Comparison of ENCODE assay signal across 20 mouse cellular contexts in genomic region chr7:64949465-64949864, GRCm38 (mm10).
DNase-seq lines count a peak whose midpoint lies in the region; ATAC-seq and TF ChIP-seq lines count a peak whose summit lies in the region.
"Had no signal": no experiment of that assay in that cellular context is flagged by ENCODE, and none has a peak within 500 bp of the region (broad histone marks: within the 10 kb centered on the region; RNA-seq: fewer than 3 reads in every experiment).

No protein-coding gene starts in this region.

- no peak overlapping the region for H3K27ac ChIP-seq in intestine, embryonic 15.5 days
- H3K27ac ChIP-seq in intestine, postnatal 0 days (ENCODE audit: low read depth, low read length): no peak overlapping the region
- no peak overlapping the region for H3K27ac ChIP-seq in stomach, embryonic 15.5 days
- H3K27ac ChIP-seq in stomach, postnatal 0 days (replicated peaks): no peak overlapping the region
- H3K27ac ChIP-seq in stomach, embryonic 16.5 days (ENCODE audit: low read length): no peak overlapping the region
- H3K27ac ChIP-seq in liver, embryonic 12.5 days: no peak overlapping the region
- H3K27ac ChIP-seq: embryonic facial prominence, embryonic 13.5 days; embryonic facial prominence, embryonic 15.5 days; forebrain, embryonic 10.5 days; forebrain, embryonic 12.5 days had no signal

- no peak for TF ChIP-seq CTCF in intestine, postnatal 0 days (IDR thresholded peaks at IDR 0.05; ENCODE audit: low read depth)
- no peak for TF ChIP-seq CTCF in stomach, postnatal 0 days (IDR thresholded peaks at IDR 0.05; ENCODE audit: low read depth)

- H3K4me2 ChIP-seq in intestine, embryonic 15.5 days (replicated peaks): no peak overlapping the region
- H3K4me2 ChIP-seq in intestine, postnatal 0 days (replicated peaks; ENCODE audit: low read depth): no peak overlapping the region
- no peak overlapping the region for H3K4me2 ChIP-seq in stomach, embryonic 15.5 days
- H3K4me2 ChIP-seq in stomach, postnatal 0 days (replicated peaks; ENCODE audit: low read depth): no peak overlapping the region
- H3K4me2 ChIP-seq in stomach, embryonic 16.5 days (ENCODE audit: low read depth, low read length): no peak overlapping the region
- no peak overlapping the region for H3K4me2 ChIP-seq in liver, embryonic 12.5 days
- H3K4me2 ChIP-seq: embryonic facial prominence, embryonic 13.5 days; embryonic facial prominence, embryonic 15.5 days; forebrain, embryonic 12.5 days had no signal

- peak; percentile 73 for ATAC-seq in intestine, embryonic 15.5 days
- no peak for ATAC-seq in intestine, postnatal 0 days
- peak; percentile 72 for ATAC-seq in stomach, embryonic 15.5 days (ENCODE audit: insufficient read depth, low FRiP score, low read depth)
- no peak for ATAC-seq in stomach, postnatal 0 days (ENCODE audit: low FRiP score, low TSS enrichment)
- peak; percentile 42; the same call in 1 of the 2 replicates for ATAC-seq in stomach, embryonic 16.5 days (ENCODE audit: insufficient read depth, low FRiP score)
- ATAC-seq in liver, embryonic 12.5 days: no peak

- H3K4me1 ChIP-seq in intestine, embryonic 15.5 days (replicated peaks): no peaks in the 10 kb centered on the region
- H3K4me1 ChIP-seq in intestine, postnatal 0 days (replicated peaks; ENCODE audit: control insufficient read depth, insufficient read depth, low read length): no peaks in the 10 kb centered on the region
- no peaks in the 10 kb centered on the region for H3K4me1 ChIP-seq in stomach, embryonic 15.5 days
- no peaks in the 10 kb centered on the region for H3K4me1 ChIP-seq in stomach, postnatal 0 days (replicated peaks; ENCODE audit: control insufficient read depth, insufficient read depth)
- no peaks in the 10 kb centered on the region for H3K4me1 ChIP-seq in stomach, embryonic 16.5 days (ENCODE audit: control insufficient read depth, insufficient read depth, low read length)
- H3K4me1 ChIP-seq in liver, embryonic 12.5 days: no peaks in the 10 kb centered on the region
- H3K4me1 ChIP-seq: forebrain, embryonic 10.5 days had no signal

- no peak for TF ChIP-seq EP300 in stomach, postnatal 0 days (optimal IDR thresholded peaks at IDR 0.05)

- H3K36me3 ChIP-seq in intestine, embryonic 15.5 days: no peaks in the 10 kb centered on the region
- H3K36me3 ChIP-seq in intestine, postnatal 0 days (ENCODE audit: control insufficient read depth, insufficient read depth): no peaks in the 10 kb centered on the region
- H3K36me3 ChIP-seq in stomach, embryonic 15.5 days: no peaks in the 10 kb centered on the region
- H3K36me3 ChIP-seq in stomach, postnatal 0 days (ENCODE audit: control insufficient read depth, insufficient read depth, low read length): no peaks in the 10 kb centered on the region
- no peaks in the 10 kb centered on the region for H3K36me3 ChIP-seq in stomach, embryonic 16.5 days (ENCODE audit: control insufficient read depth, insufficient read depth, low read length)
- H3K36me3 ChIP-seq in liver, embryonic 12.5 days: no peaks in the 10 kb centered on the region
- H3K36me3 ChIP-seq: embryonic facial prominence, embryonic 13.5 days; embryonic facial prominence, embryonic 15.5 days; forebrain, embryonic 10.5 days; forebrain, embryonic 12.5 days had no signal

- DNase-seq in stomach, postnatal 0 days (ENCODE audit: low spot score): no peak
- DNase-seq: adrenal gland, adult 2 months; adrenal gland, postnatal 10 days; adrenal gland, postnatal 25 days; cerebellum, adult 11 months; cerebellum, adult 18-20 months; cerebellum, adult 8-10 months; cerebellum, adult 9-11 months; cerebellum, postnatal 36 days; embryo, embryonic 11 days had no signal

- H3K27me3 ChIP-seq in intestine, embryonic 15.5 days (replicated peaks): no peaks in the 10 kb centered on the region
- no peaks in the 10 kb centered on the region; the same call in 1 of the 2 replicates for H3K27me3 ChIP-seq in intestine, postnatal 0 days (replicated peaks; ENCODE audit: control insufficient read depth, insufficient read depth, low read length)
- H3K27me3 ChIP-seq in stomach, embryonic 15.5 days (replicated peaks): no peaks in the 10 kb centered on the region
- no peaks in the 10 kb centered on the region for H3K27me3 ChIP-seq in stomach, postnatal 0 days (ENCODE audit: control insufficient read depth, insufficient read depth, low read length)
- no peaks in the 10 kb centered on the region for H3K27me3 ChIP-seq in stomach, embryonic 16.5 days (ENCODE audit: control insufficient read depth, insufficient read depth, low read length)
- no peaks in the 10 kb centered on the region; the same call in 1 of the 2 replicates for H3K27me3 ChIP-seq in liver, embryonic 12.5 days (replicated peaks)
- H3K27me3 ChIP-seq: forebrain, embryonic 12.5 days had no signal

- H3K9ac ChIP-seq in intestine, embryonic 15.5 days: no peak overlapping the region
- H3K9ac ChIP-seq in intestine, postnatal 0 days (ENCODE audit: low read depth, low read length): no peak overlapping the region
- H3K9ac ChIP-seq in stomach, embryonic 15.5 days: no peak overlapping the region
- no peak overlapping the region for H3K9ac ChIP-seq in stomach, postnatal 0 days (ENCODE audit: low read length)
- H3K9ac ChIP-seq in stomach, embryonic 16.5 days (ENCODE audit: low read length): no peak overlapping the region
- H3K9ac ChIP-seq in liver, embryonic 12.5 days: no peak overlapping the region
- H3K9ac ChIP-seq: embryonic facial prominence, embryonic 13.5 days; embryonic facial prominence, embryonic 15.5 days; forebrain, embryonic 12.5 days had no signal

- H3K9me3 ChIP-seq in intestine, embryonic 15.5 days: no peaks in the 10 kb centered on the region
- H3K9me3 ChIP-seq in intestine, postnatal 0 days (ENCODE audit: control insufficient read depth): no peaks in the 10 kb centered on the region
- no peaks in the 10 kb centered on the region for H3K9me3 ChIP-seq in stomach, embryonic 15.5 days
- no peaks in the 10 kb centered on the region for H3K9me3 ChIP-seq in stomach, postnatal 0 days (ENCODE audit: control insufficient read depth, low read length)
- no peaks in the 10 kb centered on the region for H3K9me3 ChIP-seq in stomach, embryonic 16.5 days (replicated peaks; ENCODE audit: control insufficient read depth, low read length)
- H3K9me3 ChIP-seq in liver, embryonic 12.5 days (replicated peaks): no peaks in the 10 kb centered on the region
- H3K9me3 ChIP-seq: embryonic facial prominence, embryonic 13.5 days; embryonic facial prominence, embryonic 15.5 days; forebrain, embryonic 10.5 days; forebrain, embryonic 12.5 days had no signal

- 47% methylated on average over 1 of the region's 1 CpGs for WGBS in intestine, embryonic 15.5 days
- 60% methylated on average over 1 of the region's 1 CpGs for WGBS in intestine, postnatal 0 days
- 50% methylated on average over 1 of the region's 1 CpGs for WGBS in stomach, embryonic 15.5 days
- 57% methylated on average over 1 of the region's 1 CpGs for WGBS in stomach, postnatal 0 days
- 45% methylated on average over 1 of the region's 1 CpGs for WGBS in stomach, embryonic 16.5 days
- WGBS in liver, embryonic 12.5 days (ENCODE audit: insufficient replicate concordance): 35% methylated on average over 1 of the region's 1 CpGs

- H3K4me3 ChIP-seq in intestine, embryonic 15.5 days (replicated peaks): no peak overlapping the region
- H3K4me3 ChIP-seq in intestine, postnatal 0 days (ENCODE audit: low read depth, low read length): no peak overlapping the region
- H3K4me3 ChIP-seq in stomach, embryonic 15.5 days (replicated peaks): no peak overlapping the region
- H3K4me3 ChIP-seq in stomach, postnatal 0 days (ENCODE audit: low read depth, low read length): no peak overlapping the region
- no peak overlapping the region for H3K4me3 ChIP-seq in stomach, embryonic 16.5 days (replicated peaks; ENCODE audit: low read length)
- H3K4me3 ChIP-seq in liver, embryonic 12.5 days: no peak overlapping the region
- H3K4me3 ChIP-seq: embryonic facial prominence, embryonic 13.5 days; embryonic facial prominence, embryonic 15.5 days; erythroblast, embryonic 14.5 days; forebrain, embryonic 10.5 days; forebrain, embryonic 12.5 days had no signal

Comparison
In these comparisons a context has a peak if more than half of its experiments do, and no peak if none do; other contexts are left out.
1. ATAC-seq: peak in intestine, embryonic 15.5 days (single experiment), stomach, embryonic 15.5 days (single experiment) and stomach, embryonic 16.5 days (single experiment); none in intestine, postnatal 0 days (single experiment), stomach, postnatal 0 days (single experiment) and liver, embryonic 12.5 days (single experiment).